Mouse (Mus musculus): Measurements from ENCODE around the gene Tmem135. TPM values are rescaled to one million over a fixed set of nuclear protein-coding genes. Genes with fewer than 3 reads are reported as not detected.

The Tmem135 gene
- polyA plus RNA-seq (2017; shearing (Covaris generic)), result 10 to 100 TPM; 32.9 to 43.5 TPM

GRCm38 (mm10) chr7:89404081-89404733 lies at the start of gene Tmem135, which contains the start of gene Fzd4:
Gene Tmem135 (minus strand): TSS chr7:89404222.
Gene Fzd4 (plus strand): TSS chr7:89404355.

Other genes starting within 250 kb of the Tmem135 start
- under 1 TPM in 1 of 2 experiments, not detected in 1; 0.02 TPM for gene Fzd4, start 133 bp upstream of the Tmem135 start, polyA plus RNA-seq (2017; shearing (Covaris generic))
- not detected for gene Prss23, start 123.0 kb upstream of the Tmem135 start, polyA plus RNA-seq (2017; shearing (Covaris generic))
- gene Me3, start 228.2 kb upstream of the Tmem135 start, polyA plus RNA-seq (2017; shearing (Covaris generic)), result 1 to 10 TPM in 1 of 2 experiments, not detected in 1; 1.6 TPM

Measured in activated CD4-positive, CD25-positive, alpha-beta regulatory T cell (primary cell).